Mouse (Mus musculus) myocyte (in vitro differentiated cells): ENCODE results near the gene Pcsk4.

Source experiments
- MAX ChIP-seq: IDR thresholded peaks from one replicate; pipeline ENCODE4 v1.6.1; 2011; ENCODE audit warnings: low read depth, mild to moderate bottlenecking, control low read depth
- MYOD1 ChIP-seq, 3 experiments: IDR thresholded peaks; one replicate each; pipeline ENCODE4 v1.6.1; 2011; ENCODE audit warnings: control low read depth in 2 of 3, low read depth in 2 of 3, mild to moderate bottlenecking in 2 of 3, moderate library complexity in 1 of 3; ENCODE audit not compliant: insufficient read length in 2 of 3, control insufficient read depth in 1 of 3
- POLR2A ChIP-seq: IDR thresholded peaks from one replicate; pipeline ENCODE4 v1.6.1; 2011; ENCODE audit warnings: low read depth, mild to moderate bottlenecking, control low read depth, moderate library complexity; ENCODE audit not compliant: insufficient read length
- POLR2AphosphoS2 ChIP-seq: IDR thresholded peaks from one replicate; pipeline ENCODE4 v1.6.1; 2011; ENCODE audit warnings: low read depth, control low read depth; ENCODE audit not compliant: insufficient read length
- REST ChIP-seq: IDR thresholded peaks from one replicate; pipeline ENCODE4 v1.6.1; 2011; ENCODE audit warnings: mild to moderate bottlenecking, control low read depth, moderate library complexity; ENCODE audit not compliant: insufficient read depth, insufficient read length
- USF1 ChIP-seq: IDR thresholded peaks from one replicate; pipeline ENCODE4 v1.6.1; 2011; ENCODE audit warnings: low read depth, mild to moderate bottlenecking, control low read depth, moderate library complexity

- TF ChIP-seq POLR2A: peak; percentile 0
- TF ChIP-seq USF1: no peak
- TF ChIP-seq MAX: no peak
- no peak for TF ChIP-seq REST
- TF ChIP-seq MYOD1 (IDR thresholded peaks at IDR 0.05; ENCODE audit: control insufficient read depth in 1 of 3, insufficient read length in 2 of 3, low read depth in 2 of 3): peak in 2 of 3 experiments; percentile 18 to 76
- TF ChIP-seq POLR2AphosphoS2: no peak
Observed at GRCm38 (mm10) chr10:80345122-80345521, 15.8 kb upstream of the Pcsk4 start.
